Mouse (Mus musculus): ENCODE measurements around the gene Mrpl48. TPM values are rescaled to one million over a fixed set of nuclear protein-coding genes. Genes with fewer than 3 reads are reported as not detected.

Gene Mrpl48
- polyA plus RNA-seq, 1 experiment from 2014 or later: 76.8 TPM

GRCm38 (mm10) chr7:100624538-100624937 is 16.4 kb upstream of the Mrpl48 start:
- ATAC-seq (ENCODE audit: extremely low read depth, insufficient number of reproducible peaks, low FRiP score, low TSS enrichment): no peak
- no peak overlapping the region for H3K27ac ChIP-seq (replicated peaks)
- peaks cover 16% of the 10 kb centered on the region for H3K36me3 ChIP-seq
- H3K4me2 ChIP-seq: no peak overlapping the region
- no peak overlapping the region for H3K9ac ChIP-seq
- H3K27me3 ChIP-seq (replicated peaks): no peaks in the 10 kb centered on the region
- H3K4me1 ChIP-seq: peaks cover 5% of the 10 kb centered on the region
- 70% methylated on average over 3 of the region's 3 CpGs for WGBS
- H3K9me3 ChIP-seq: no peaks in the 10 kb centered on the region
- no peak overlapping the region for H3K4me3 ChIP-seq

DNA sequence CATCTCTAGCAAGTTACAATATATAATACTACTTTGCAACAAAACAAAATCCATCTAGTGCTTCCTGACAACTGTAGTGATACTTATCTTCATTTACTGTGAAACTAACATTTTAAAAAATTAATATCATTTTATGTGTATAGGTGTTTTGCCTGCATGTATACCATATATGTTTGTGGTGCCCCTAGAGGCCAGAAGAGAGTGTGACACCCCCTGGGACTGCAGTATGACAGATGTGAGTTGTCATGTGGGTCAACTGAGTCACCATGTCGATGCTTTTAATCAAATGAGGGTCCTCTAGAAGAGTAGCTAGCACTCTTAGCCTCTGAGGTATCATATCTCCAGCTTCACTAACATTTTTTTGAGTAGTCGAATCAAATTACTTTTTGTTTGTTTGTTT is 14.2 kb upstream of the Mrpl48 start:
- no peak overlapping the region for H3K4me2 ChIP-seq
- H3K4me3 ChIP-seq: no peak overlapping the region
- ATAC-seq (ENCODE audit: extremely low read depth, insufficient number of reproducible peaks, low FRiP score, low TSS enrichment): no peak
- H3K4me1 ChIP-seq: peaks cover 5% of the 10 kb centered on the region
- H3K9ac ChIP-seq: no peak overlapping the region
- no peaks in the 10 kb centered on the region for H3K9me3 ChIP-seq
- no peaks in the 10 kb centered on the region for H3K27me3 ChIP-seq (replicated peaks)
- H3K36me3 ChIP-seq: peaks cover 4% of the 10 kb centered on the region; the same call in 1 of the 2 replicates
- H3K27ac ChIP-seq (replicated peaks): no peak overlapping the region
- 73% methylated on average over 2 of the region's 2 CpGs for WGBS

DNA sequence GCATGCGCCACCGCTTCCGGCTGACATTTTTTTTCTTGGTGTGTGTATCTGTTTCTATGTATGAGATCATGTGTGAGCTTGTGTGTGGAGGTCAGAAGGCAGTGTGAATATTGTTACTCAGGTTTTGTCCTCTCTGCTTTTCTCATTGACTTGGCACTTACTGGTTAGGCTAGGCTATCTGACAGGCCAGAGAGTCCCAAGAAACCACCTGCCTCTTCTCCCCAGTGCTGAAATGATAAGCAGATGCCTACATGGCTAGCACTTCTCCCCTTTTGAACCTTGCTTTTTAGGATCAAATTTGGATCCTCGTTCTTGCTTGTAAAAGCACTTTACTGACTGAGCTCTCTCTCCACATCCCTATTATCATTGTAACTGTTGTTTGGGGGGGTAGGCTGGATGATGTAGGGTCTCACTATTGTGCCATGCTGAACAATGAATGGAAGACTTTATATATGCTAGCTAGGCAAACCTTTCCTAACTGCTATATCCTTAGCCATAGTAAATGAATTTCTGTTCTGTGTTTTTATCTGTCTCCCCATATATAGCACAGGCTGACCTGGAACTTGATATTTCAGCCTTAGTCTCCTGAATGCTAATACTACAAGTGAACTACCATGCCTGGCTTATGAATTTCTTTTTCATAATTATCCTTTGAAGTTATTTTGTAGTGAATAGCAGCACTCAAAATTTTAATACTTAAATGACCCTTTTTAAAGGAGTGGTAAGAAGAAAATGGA is 8.2 kb upstream of the Mrpl48 start:
- Histone ChIP-seq H3K4me3 (no peak overlapping the region), H3K36me3 (peaks cover 4% of the 10 kb centered on the region; the same call in 1 of the 2 replicates), H3K4me1 (peaks cover 8% of the 10 kb centered on the region), H3K27me3 (replicated peaks) (no peaks in the 10 kb centered on the region), H3K9me3 (no peaks in the 10 kb centered on the region), H3K4me2 (no peak overlapping the region), H3K9ac (no peak overlapping the region), H3K27ac (replicated peaks) (no peak overlapping the region)
- WGBS: 81% methylated on average over 4 of the region's 4 CpGs
- no peak for ATAC-seq (ENCODE audit: extremely low read depth, insufficient number of reproducible peaks, low FRiP score, low TSS enrichment)

- no peak for ATAC-seq (ENCODE audit: extremely low read depth, insufficient number of reproducible peaks, low FRiP score, low TSS enrichment)
- Histone ChIP-seq H3K4me2 (peak overlapping the region; percentile 81), H3K27me3 (replicated peaks) (no peaks in the 10 kb centered on the region), H3K4me3 (peak overlapping the region; percentile 98), H3K4me1 (peaks cover 19% of the 10 kb centered on the region), H3K9me3 (no peaks in the 10 kb centered on the region), H3K27ac (replicated peaks) (peak overlapping the region; percentile 100), H3K9ac (peak overlapping the region; percentile 99), H3K36me3 (no peaks in the 10 kb centered on the region)
- 19% methylated on average over 4 of the region's 4 CpGs for WGBS
Observed at GRCm38 (mm10) chr7:100608910-100609309, 809 bp upstream of the Mrpl48 start.

DNA sequence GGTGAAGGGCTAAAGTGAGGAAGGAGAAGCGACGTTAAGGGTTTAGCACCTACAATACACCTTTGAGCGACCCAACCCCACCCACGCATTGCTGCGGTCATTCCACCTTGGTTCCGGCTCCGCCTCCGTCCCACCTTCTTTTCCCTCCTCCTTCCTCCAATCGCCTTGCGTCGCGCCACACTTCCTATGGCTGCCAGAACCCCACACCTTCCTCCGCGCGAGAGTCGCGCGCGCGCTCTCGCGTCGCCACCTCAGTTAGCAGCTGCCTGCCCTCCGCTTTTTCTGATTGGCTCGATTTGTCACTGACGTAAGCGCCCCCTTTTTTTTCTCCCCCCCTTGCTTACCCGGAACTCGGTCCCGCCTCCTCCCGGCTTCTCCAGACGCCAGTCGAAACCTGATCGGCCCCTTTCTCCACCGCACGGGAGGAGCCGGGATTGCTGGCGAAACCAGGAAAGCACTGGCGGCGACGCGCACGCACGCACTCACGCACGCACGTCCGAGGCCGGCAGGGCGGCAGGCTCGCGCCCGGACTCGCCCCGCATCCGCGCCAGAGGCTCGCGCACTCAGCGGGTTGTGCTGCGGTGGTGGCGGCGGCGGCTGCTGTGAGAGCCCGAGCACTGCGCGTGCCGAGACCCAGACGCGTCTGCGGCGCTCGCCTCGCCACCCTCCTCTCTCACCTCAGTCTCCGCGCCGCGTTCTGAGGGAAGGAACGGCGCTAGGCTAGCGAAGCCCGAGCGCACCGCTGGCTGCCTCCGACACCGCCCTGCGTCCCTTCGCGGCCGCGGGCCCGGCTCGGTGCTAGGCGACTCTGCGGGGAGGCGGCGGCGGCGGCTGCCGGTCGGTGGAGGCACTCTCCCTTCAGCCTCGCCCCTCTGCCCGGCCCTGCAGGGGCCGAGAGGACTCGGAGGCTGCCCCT is 629 bp downstream of the Mrpl48 start, which contains the start of gene Rab6a:
Rab6a (plus strand) TSS at position 197 of the 916 bp plus-strand sequence.
- Histone ChIP-seq H3K27me3 (replicated peaks) (no peaks in the 10 kb centered on the region), H3K4me3 (peak within 1 kb of the TSS; percentile 98), H3K4me2 (peak within 1 kb of the TSS; percentile 81), H3K9me3 (no peaks in the 10 kb centered on the region), H3K4me1 (peaks cover 19% of the 10 kb centered on the region), H3K27ac (replicated peaks) (peak within 1 kb of the TSS; percentile 100), H3K36me3 (no peaks in the 10 kb centered on the region), H3K9ac (peak within 1 kb of the TSS; percentile 99)
- WGBS: under 1% methylated on average over 99 of the region's 105 CpGs
- ATAC-seq (ENCODE audit: extremely low read depth, insufficient number of reproducible peaks, low FRiP score, low TSS enrichment): peak; percentile 93

- 62% methylated on average over 5 of the region's 5 CpGs for WGBS
- H3K36me3 ChIP-seq: no peaks in the 10 kb centered on the region
- no peaks in the 10 kb centered on the region for H3K27me3 ChIP-seq (replicated peaks)
- H3K27ac ChIP-seq (replicated peaks): no peak overlapping the region
- H3K9me3 ChIP-seq: 0 out of 2 replicates have a peak, but pooled peaks cover 5% of the 10 kb centered on the region
- H3K4me2 ChIP-seq: no peak overlapping the region
- H3K4me1 ChIP-seq: no peaks in the 10 kb centered on the region
- H3K9ac ChIP-seq: no peak overlapping the region
- H3K4me3 ChIP-seq: no peak overlapping the region
- no peak for ATAC-seq (ENCODE audit: extremely low read depth, insufficient number of reproducible peaks, low FRiP score, low TSS enrichment)
Observed at GRCm38 (mm10) chr7:100600211-100600610, 7.9 kb downstream of the Mrpl48 start.

- H3K27ac ChIP-seq (replicated peaks): no peak overlapping the region
- no peaks in the 10 kb centered on the region for H3K36me3 ChIP-seq
- no peak overlapping the region for H3K4me2 ChIP-seq
- no peaks in the 10 kb centered on the region for H3K4me1 ChIP-seq
- no peaks in the 10 kb centered on the region for H3K27me3 ChIP-seq (replicated peaks)
- no peak for ATAC-seq (ENCODE audit: extremely low read depth, insufficient number of reproducible peaks, low FRiP score, low TSS enrichment)
- H3K9ac ChIP-seq: no peak overlapping the region
- H3K9me3 ChIP-seq: no peaks in the 10 kb centered on the region
- no peak overlapping the region for H3K4me3 ChIP-seq
Observed at GRCm38 (mm10) chr7:100593349-100593748, 14.8 kb downstream of the Mrpl48 start.

DNA sequence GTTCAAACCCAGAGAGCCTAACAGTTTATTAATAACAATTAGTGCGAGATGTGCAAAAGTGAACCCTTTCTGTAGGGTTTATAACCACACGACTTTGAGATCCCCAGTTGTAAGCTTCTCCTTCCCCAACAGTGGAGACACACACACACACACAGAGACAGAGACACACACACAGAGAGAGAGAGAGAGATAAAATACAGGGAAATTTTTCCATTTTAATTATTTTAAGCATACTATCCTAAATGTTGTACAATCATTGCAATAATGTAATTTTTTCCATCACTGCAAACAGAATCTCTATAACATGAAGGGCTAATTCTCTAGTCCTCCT is 16.6 kb downstream of the Mrpl48 start:
- H3K4me2 ChIP-seq: peak overlapping the region; percentile 69
- no peaks in the 10 kb centered on the region for H3K4me1 ChIP-seq
- H3K9ac ChIP-seq: peak overlapping the region; percentile 81
- peak overlapping the region; percentile 61 for H3K4me3 ChIP-seq
- 9% methylated on average over 2 of the region's 2 CpGs for WGBS
- no peaks in the 10 kb centered on the region for H3K36me3 ChIP-seq
- no peak for ATAC-seq (ENCODE audit: extremely low read depth, insufficient number of reproducible peaks, low FRiP score, low TSS enrichment)
- H3K27ac ChIP-seq (replicated peaks): peak overlapping the region; percentile 92
- H3K27me3 ChIP-seq (replicated peaks): no peaks in the 10 kb centered on the region
- H3K9me3 ChIP-seq: no peaks in the 10 kb centered on the region

DNA sequence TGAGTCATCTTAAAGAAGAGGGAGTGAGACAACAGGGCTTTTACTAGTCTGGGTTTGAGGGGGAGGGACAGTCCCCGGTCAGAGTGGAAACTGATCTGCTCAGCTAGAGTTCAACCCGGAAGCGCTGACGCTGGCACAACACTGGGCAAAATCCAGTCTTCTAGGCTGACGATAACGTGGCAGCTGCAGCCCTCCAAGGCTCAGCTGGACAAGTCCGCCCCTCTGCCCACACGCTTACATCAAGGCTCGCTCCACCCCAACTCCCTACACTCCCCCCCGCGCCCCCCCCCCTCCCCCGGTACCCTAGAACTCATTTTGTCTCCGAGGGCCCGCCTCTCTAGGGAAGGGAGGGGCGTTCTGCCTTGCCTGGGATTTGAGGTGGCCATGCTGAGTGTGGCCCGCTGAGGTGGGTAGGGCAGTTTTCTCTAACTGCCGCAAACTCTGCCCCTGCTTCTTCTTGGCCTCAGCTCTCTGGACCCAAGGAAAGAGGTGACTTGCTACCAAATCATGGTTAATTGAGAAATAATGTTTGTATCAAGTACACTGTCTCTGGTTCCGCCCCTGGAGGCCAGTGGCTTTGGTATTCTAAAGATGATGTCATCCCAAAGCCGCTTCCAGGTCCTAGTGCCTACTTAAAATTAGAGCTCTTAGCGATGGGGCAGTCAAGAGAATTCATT is 17.1 kb downstream of the Mrpl48 start:
- Histone ChIP-seq H3K27ac (replicated peaks) (peak overlapping the region; percentile 92), H3K36me3 (no peaks in the 10 kb centered on the region), H3K4me2 (peak overlapping the region; percentile 69), H3K9ac (peak overlapping the region; percentile 81), H3K4me1 (no peaks in the 10 kb centered on the region), H3K4me3 (peak overlapping the region; percentile 61), H3K9me3 (no peaks in the 10 kb centered on the region), H3K27me3 (replicated peaks) (no peaks in the 10 kb centered on the region)
- WGBS: under 1% methylated on average over 17 of the region's 20 CpGs
- peak; percentile 92 for ATAC-seq (ENCODE audit: extremely low read depth, insufficient number of reproducible peaks, low FRiP score, low TSS enrichment)

- no peaks in the 10 kb centered on the region for H3K36me3 ChIP-seq
- no peaks in the 10 kb centered on the region for H3K4me1 ChIP-seq
- peak overlapping the region; percentile 81 for H3K9ac ChIP-seq
- no peaks in the 10 kb centered on the region for H3K27me3 ChIP-seq (replicated peaks)
- no peaks in the 10 kb centered on the region for H3K9me3 ChIP-seq
- 42% methylated on average over 7 of the region's 7 CpGs for WGBS
- peak overlapping the region; percentile 69 for H3K4me2 ChIP-seq
- peak overlapping the region; percentile 61 for H3K4me3 ChIP-seq
- no peak for ATAC-seq (ENCODE audit: extremely low read depth, insufficient number of reproducible peaks, low FRiP score, low TSS enrichment)
- peak overlapping the region; percentile 92 for H3K27ac ChIP-seq (replicated peaks)
Observed at GRCm38 (mm10) chr7:100590504-100590844, 17.6 kb downstream of the Mrpl48 start.

DNA sequence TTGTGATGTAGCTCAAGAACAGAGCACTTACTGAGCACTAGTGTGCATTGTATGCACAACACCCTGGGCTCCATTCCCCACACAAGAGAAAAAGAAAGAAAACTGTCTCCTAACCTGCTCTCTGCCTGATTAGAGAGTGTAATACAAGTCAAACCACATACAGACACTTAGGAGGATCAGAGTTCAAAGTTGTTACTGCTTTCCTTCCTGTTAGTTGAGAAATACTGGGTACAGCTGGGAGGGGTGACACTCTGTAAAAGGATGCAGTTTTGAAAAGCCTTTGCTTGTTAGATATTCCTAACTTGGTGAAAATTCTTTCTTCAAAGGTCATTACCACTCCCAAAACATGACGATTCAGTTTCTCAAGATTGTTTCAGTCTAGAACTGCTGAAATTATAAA is 18.3 kb downstream of the Mrpl48 start:
- ATAC-seq (ENCODE audit: extremely low read depth, insufficient number of reproducible peaks, low FRiP score, low TSS enrichment): no peak
- Histone ChIP-seq H3K9ac (no peak overlapping the region), H3K27me3 (replicated peaks) (no peaks in the 10 kb centered on the region), H3K27ac (replicated peaks) (no peak overlapping the region), H3K4me2 (no peak overlapping the region), H3K4me3 (no peak overlapping the region), H3K4me1 (no peaks in the 10 kb centered on the region), H3K9me3 (no peaks in the 10 kb centered on the region), H3K36me3 (no peaks in the 10 kb centered on the region)
- WGBS: 55% methylated on average over 1 of the region's 1 CpGs
